Mouse (Mus musculus) liver, embryonic 15.5 days (tissue): Measurements from ENCODE around the gene Neurod2. TPM values are rescaled to one million over a fixed set of nuclear protein-coding genes. Genes with fewer than 3 reads are reported as not detected.

ENCODE experiments used
- ATAC-seq: fragments of 200-750 bp; cut with Nextera tagmentation; 2 replicates; pipeline ENCODE4 v1.8.0; 2017; ENCODE audit warnings: moderate number of reproducible peaks, mild to moderate bottlenecking, moderate library complexity; ENCODE audit not compliant: insufficient read depth
- H3K27ac ChIP-seq: fragments of 300-500 bp; sonication (generic); replicated peaks from 2 replicates; pipeline ENCODE4 v1.5.1; 2015; ENCODE audit warnings: mild to moderate bottlenecking, inconsistent platforms
- H3K27me3 ChIP-seq: fragments of 300-500 bp; sonication (generic); 2 replicates; pipeline ENCODE4 v1.6.1; 2015; ENCODE audit warnings: mild to moderate bottlenecking, inconsistent platforms
- H3K36me3 ChIP-seq: fragments of 300-500 bp; sonication (generic); replicated peaks from 2 replicates; pipeline ENCODE4 v1.6.1; 2015; ENCODE audit warnings: moderate library complexity, mild to moderate bottlenecking, inconsistent platforms
- H3K4me1 ChIP-seq: fragments of 300-500 bp; sonication (generic); replicated peaks from 2 replicates; pipeline ENCODE4 v1.6.1; 2015; ENCODE audit warnings: inconsistent platforms
- H3K4me2 ChIP-seq: fragments of 300-500 bp; sonication (generic); 2 replicates; pipeline ENCODE4 v1.6.1; 2015; ENCODE audit warnings: moderate library complexity, mild to moderate bottlenecking, inconsistent platforms
- H3K4me3 ChIP-seq: fragments of 300-500 bp; sonication (generic); replicated peaks from 2 replicates; pipeline ENCODE4 v1.5.1; 2015; ENCODE audit warnings: mild to moderate bottlenecking, inconsistent platforms
- H3K9ac ChIP-seq: fragments of 300-500 bp; sonication (generic); 2 replicates; pipeline ENCODE4 v1.6.1; 2015; ENCODE audit warnings: moderate library complexity, mild to moderate bottlenecking, inconsistent platforms
- H3K9me3 ChIP-seq: fragments of 300-500 bp; sonication (generic); replicated peaks from 2 replicates; pipeline ENCODE4 v1.6.1; 2016; ENCODE audit warnings: inconsistent platforms
- WGBS: fragments of 180-500 bp; shearing (Covaris S2); methylation state at CpG from one replicate; pipeline ENCODE4 v1.1.7; 2015; ENCODE audit warnings: mixed read lengths; ENCODE audit not compliant: insufficient replicate concordance; 5-methylcytosine and 5-hydroxymethylcytosine counted together
- polyA plus RNA-seq: library from polyadenylated mRNA; unstranded; fragments of >200 nt; fragmentation: Nextera tagmentation; extraction: Ambion mirVana; gene quantifications from 2 replicates; pipeline ENCODE4 v1.2.1, GENCODE M21; 2015

Gene Neurod2
- polyA plus RNA-seq, 1 experiment from 2014 or later: not detected

GRCm38 (mm10) chr11:98366290-98366689 is 36.8 kb upstream of the Neurod2 start:
- WGBS: 44% methylated on average over 10 of the region's 10 CpGs
- Histone ChIP-seq H3K27ac (no peak overlapping the region), H3K27me3 (no peaks in the 10 kb centered on the region), H3K4me1 (peaks cover 29% of the 10 kb centered on the region), H3K4me2 (no peak overlapping the region), H3K9ac (no peak overlapping the region), H3K4me3 (no peak overlapping the region), H3K36me3 (no peaks in the 10 kb centered on the region), H3K9me3 (no peaks in the 10 kb centered on the region)
- ATAC-seq: no peak

DNA sequence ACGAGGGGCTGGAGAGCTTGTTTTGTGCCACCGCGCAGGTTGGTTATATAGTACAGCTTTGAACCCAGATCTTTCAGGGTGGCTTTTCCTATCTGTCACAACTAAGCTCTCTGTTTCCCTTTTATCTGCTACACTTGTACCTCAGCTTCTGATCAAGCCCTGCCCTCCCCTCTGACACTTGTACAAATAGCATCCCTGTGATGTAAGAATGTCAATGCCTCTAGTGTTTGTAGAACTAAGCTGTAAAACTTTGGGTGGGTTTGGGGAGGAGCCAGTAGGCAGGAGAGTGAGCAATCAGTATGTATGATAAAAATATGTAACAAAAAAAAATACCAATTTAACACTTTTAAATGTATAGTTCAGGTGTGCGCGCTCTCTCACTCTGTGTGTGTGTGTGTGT is 35.0 kb upstream of the Neurod2 start:
- Histone ChIP-seq H3K9me3 (no peaks in the 10 kb centered on the region), H3K36me3 (no peaks in the 10 kb centered on the region), H3K4me2 (no peak overlapping the region), H3K4me3 (no peak overlapping the region), H3K27ac (no peak overlapping the region), H3K9ac (no peak overlapping the region), H3K27me3 (no peaks in the 10 kb centered on the region), H3K4me1 (peaks cover 46% of the 10 kb centered on the region)
- no peak for ATAC-seq
- 82% methylated on average over 5 of the region's 5 CpGs for WGBS

DNA sequence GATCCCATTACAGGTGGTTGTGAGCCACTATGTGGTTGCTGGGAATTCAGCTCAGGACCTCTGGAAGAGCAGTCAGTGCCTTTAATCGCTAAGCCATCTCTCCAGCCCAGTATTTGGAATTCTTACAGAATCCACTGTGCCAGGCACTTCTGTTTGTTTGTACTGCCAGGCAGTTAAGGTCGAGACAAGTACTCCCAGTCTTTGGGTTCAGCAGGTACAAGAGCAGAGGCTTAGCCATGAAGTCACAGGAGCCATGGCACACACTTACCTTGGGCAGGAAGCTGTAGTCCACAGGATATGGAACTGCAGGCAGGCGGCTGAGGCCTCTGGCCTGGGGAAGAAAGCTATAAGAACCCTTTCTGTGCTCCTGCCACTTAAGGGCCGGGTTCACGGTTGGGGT is 34.4 kb upstream of the Neurod2 start:
- WGBS: 69% methylated on average over 5 of the region's 5 CpGs
- Histone ChIP-seq H3K36me3 (no peaks in the 10 kb centered on the region), H3K27ac (no peak overlapping the region), H3K4me3 (no peak overlapping the region), H3K27me3 (no peaks in the 10 kb centered on the region), H3K4me2 (no peak overlapping the region), H3K9ac (no peak overlapping the region), H3K9me3 (no peaks in the 10 kb centered on the region), H3K4me1 (peaks cover 52% of the 10 kb centered on the region)
- no peak for ATAC-seq

- Histone ChIP-seq H3K9ac (0 out of 2 replicates have a peak overlapping the region, but pooled peaks have one; percentile 2), H3K36me3 (no peaks in the 10 kb centered on the region), H3K4me3 (no peak overlapping the region), H3K9me3 (no peaks in the 10 kb centered on the region), H3K27me3 (no peaks in the 10 kb centered on the region), H3K4me2 (0 out of 2 replicates have a peak overlapping the region, but pooled peaks have one; percentile 4), H3K27ac (peak overlapping the region; percentile 35), H3K4me1 (peaks cover 69% of the 10 kb centered on the region)
- 51% methylated on average over 9 of the region's 9 CpGs for WGBS
- ATAC-seq: no peak
Observed at GRCm38 (mm10) chr11:98360866-98361521, 31.5 kb upstream of the Neurod2 start.

DNA sequence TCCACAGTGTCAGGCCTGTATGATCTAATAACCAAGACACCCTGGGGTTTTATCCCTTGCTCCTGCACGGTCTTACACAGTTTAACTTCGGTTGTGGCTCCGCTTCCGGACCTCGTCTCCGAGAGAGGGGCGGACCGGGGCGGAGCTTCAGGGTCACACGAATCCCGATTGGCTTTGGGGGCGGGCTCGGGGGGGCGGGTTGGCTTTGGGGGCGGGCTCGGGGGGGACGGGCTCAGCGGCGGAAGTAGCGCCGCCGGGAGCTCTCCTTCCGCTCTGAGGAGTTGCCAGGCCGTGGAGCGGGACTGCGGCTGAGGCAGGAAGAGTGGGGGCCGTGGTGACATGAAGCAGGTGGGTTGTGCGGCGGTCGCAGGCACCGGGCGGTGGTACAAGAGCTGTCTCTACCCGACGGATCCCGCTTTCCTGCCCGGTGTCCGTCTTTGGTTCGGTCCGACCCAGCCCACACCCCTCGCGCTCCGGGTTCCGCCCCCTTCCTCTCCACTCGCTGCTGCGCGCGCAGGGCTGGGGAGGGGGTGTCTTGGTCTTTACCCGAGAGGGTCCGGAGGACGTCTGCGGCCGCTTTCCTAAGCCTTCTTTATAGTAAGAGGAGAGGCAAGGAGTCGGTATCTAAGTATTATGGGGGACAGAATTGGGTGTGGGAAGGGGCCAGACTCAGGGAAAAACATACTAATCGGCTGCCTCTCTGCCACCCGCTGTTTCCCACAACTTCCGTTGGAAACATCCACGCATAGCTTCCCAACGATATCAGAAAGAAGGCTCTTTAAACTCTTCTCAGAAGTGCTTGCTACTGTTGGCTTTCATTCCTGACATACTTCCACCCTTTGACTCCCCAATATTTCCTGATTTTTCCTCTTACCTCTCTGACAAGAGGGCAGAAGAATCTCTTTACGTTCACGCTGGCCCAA is 29.0 kb upstream of the Neurod2 start, which contains the start of gene Stard3:
TSS of gene Stard3 (plus strand) at position 208 of the 923 bp plus-strand sequence.
- peak within 1 kb of the TSS; percentile 75 for H3K27ac ChIP-seq
- peak within 1 kb of the TSS; percentile 89 for H3K4me2 ChIP-seq
- H3K9ac ChIP-seq: peak within 1 kb of the TSS; percentile 76
- H3K4me3 ChIP-seq: peak within 1 kb of the TSS; percentile 84
- H3K9me3 ChIP-seq: no peaks in the 10 kb centered on the region
- H3K36me3 ChIP-seq: no peaks in the 10 kb centered on the region
- peak; percentile 83 for ATAC-seq
- peaks cover 69% of the 10 kb centered on the region for H3K4me1 ChIP-seq
- H3K27me3 ChIP-seq: peaks cover 20% of the 10 kb centered on the region
- WGBS: under 1% methylated on average over 60 of the region's 60 CpGs

DNA sequence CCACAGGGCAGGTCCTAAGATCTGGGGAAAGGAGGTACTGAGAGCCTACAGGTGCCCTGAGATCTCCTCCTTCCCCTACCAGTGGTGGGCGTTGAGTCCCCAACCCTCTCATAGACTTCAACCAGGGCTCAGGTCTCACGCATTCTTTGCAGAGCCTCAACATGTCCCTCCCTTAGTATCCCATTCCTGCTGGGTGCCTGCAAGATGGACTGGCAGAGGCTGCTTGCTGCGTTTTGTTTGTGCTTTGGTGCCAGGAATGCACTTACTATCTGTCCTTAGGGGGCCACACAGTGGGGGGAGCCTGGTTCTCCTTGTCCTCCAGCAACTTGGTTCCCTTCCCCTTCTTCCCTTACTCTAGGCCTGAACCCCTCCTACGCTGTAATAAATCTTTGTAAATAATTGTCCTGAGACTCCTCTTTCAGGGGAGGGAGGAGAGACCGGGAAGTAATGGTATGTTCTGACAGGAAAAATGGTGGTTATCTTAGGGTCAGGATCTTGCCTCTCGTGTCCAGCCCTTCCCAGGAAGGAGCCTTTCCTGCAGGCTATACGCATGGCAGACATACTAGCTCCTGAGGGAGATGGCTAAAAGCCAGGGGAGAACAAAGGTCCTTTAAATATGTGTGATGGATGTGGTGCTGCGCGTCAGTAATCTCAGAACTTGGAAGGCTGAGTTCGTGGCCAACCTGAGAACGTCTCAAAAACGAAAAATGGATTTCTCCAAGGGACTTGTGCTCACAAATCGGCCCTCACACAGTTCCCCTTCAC is 28.1 kb upstream of the Neurod2 start:
- Histone ChIP-seq H3K4me3 (peak overlapping the region; percentile 84), H3K9me3 (no peaks in the 10 kb centered on the region), H3K9ac (peak overlapping the region; percentile 76), H3K27me3 (peaks cover 28% of the 10 kb centered on the region), H3K4me1 (peaks cover 65% of the 10 kb centered on the region), H3K36me3 (no peaks in the 10 kb centered on the region), H3K27ac (peak overlapping the region; percentile 71), H3K4me2 (peak overlapping the region; percentile 89)
- WGBS: 13% methylated on average over 13 of the region's 13 CpGs
- peak; percentile 4; the same call in 1 of the 2 replicates for ATAC-seq

GRCm38 (mm10) chr11:98356625-98357394 is 27.4 kb upstream of the Neurod2 start:
- H3K4me2 ChIP-seq: peak overlapping the region; percentile 89
- no peak for ATAC-seq
- H3K4me3 ChIP-seq: no peak overlapping the region
- peaks cover 58% of the 10 kb centered on the region for H3K4me1 ChIP-seq
- H3K36me3 ChIP-seq: no peaks in the 10 kb centered on the region
- no peak overlapping the region for H3K9ac ChIP-seq
- H3K9me3 ChIP-seq: no peaks in the 10 kb centered on the region
- WGBS: 61% methylated on average over 7 of the region's 7 CpGs
- peaks cover 35% of the 10 kb centered on the region for H3K27me3 ChIP-seq
- H3K27ac ChIP-seq: peak overlapping the region; percentile 71

- 9% methylated on average over 6 of the region's 6 CpGs for WGBS
- Histone ChIP-seq H3K27ac (no peak overlapping the region), H3K27me3 (peaks cover 45% of the 10 kb centered on the region), H3K9me3 (no peaks in the 10 kb centered on the region), H3K9ac (no peak overlapping the region), H3K36me3 (no peaks in the 10 kb centered on the region), H3K4me2 (no peak overlapping the region), H3K4me3 (no peak overlapping the region), H3K4me1 (peaks cover 50% of the 10 kb centered on the region)
- ATAC-seq: no peak
Observed at GRCm38 (mm10) chr11:98355732-98356299, 26.4 kb upstream of the Neurod2 start.

DNA sequence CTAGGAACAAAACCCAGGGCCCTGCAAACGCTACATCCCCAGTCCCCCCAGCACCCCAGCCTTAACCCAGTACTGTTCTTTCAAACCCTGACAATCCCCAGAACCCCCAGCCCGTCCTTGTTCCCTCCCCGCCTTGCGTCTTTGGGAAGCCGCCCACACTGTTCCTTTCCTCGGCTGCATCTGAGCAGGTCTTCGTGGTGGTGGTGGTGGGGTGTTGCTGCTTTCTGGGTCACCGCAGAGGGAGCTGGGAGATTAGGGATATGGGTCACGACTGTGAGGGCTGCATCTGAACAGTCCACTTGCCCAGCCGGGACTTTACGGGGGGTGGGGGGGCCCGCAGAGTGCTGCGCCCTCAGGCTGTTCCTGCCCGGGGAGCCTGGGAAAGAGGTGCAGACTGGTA is 25.0 kb upstream of the Neurod2 start:
- Histone ChIP-seq H3K9me3 (no peaks in the 10 kb centered on the region), H3K36me3 (no peaks in the 10 kb centered on the region), H3K27me3 (peaks cover 59% of the 10 kb centered on the region), H3K4me3 (no peak overlapping the region), H3K9ac (no peak overlapping the region), H3K4me2 (no peak overlapping the region), H3K4me1 (peaks cover 36% of the 10 kb centered on the region), H3K27ac (no peak overlapping the region)
- 61% methylated on average over 14 of the region's 14 CpGs for WGBS
- ATAC-seq: no peak

DNA sequence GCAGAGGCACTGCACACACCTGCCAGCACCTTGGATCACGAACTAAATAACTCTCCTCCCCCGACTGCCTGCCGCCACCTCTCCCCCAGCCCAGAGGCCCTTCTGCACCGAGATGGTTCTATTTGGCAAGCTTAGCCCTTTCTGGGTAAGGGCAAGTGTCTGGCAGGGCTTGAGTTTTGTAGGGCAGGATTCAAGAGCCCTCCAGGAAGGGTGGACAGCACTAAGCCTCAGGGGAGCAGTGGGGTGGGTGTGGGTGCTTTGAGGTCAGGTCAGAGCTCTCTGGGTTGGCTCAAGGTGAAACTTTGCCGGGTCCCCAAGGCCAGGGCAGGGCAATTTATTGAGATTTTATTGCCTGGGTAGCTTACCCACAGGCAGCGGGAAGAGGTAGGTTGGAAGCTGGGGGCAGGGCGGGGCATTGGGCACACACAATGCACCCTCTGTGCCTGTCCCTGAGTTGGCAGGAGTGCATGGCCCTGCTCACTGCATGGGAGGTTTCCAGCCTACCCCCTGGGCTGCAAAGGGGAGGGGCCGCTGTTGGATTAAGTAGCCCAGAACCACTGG is 24.3 kb upstream of the Neurod2 start:
- Histone ChIP-seq H3K4me3 (no peak overlapping the region), H3K4me1 (peaks cover 32% of the 10 kb centered on the region), H3K27ac (no peak overlapping the region), H3K9ac (no peak overlapping the region), H3K36me3 (no peaks in the 10 kb centered on the region), H3K27me3 (peaks cover 66% of the 10 kb centered on the region), H3K4me2 (no peak overlapping the region), H3K9me3 (no peaks in the 10 kb centered on the region)
- no peak for ATAC-seq
- 40% methylated on average over 8 of the region's 8 CpGs for WGBS
